Mouse (Mus musculus) neutrophil, adult 5-6 weeks (primary cell): ENCODE results near the gene Vav3. TPM values are rescaled to one million over a fixed set of nuclear protein-coding genes. Genes with fewer than 3 reads are reported as not detected.

ENCODE experiments used
- ATAC-seq: fragments of 151-379, 151-347 bp; 2 replicates; pipeline ENCODE4 v1.8.0; 2017; ENCODE audit warnings: mild to moderate bottlenecking, moderate TSS enrichment; ENCODE audit not compliant: insufficient number of reproducible peaks, poor library complexity, low FRiP score, severe bottlenecking; ENCODE audit errors: extremely low read depth
- total RNA-seq: library from RNA; stranded (forward); fragments of 200-1000 nt; gene quantifications from 2 replicates; pipeline ENCODE4 v1.2.3, GENCODE M21; 2017

The Vav3 gene
- total RNA-seq, 1 experiment from 2014 or later = 54.9 TPM

- ATAC-seq = peak; percentile 49
These were observed 1.2 kb downstream of the Vav3 start for GRCm38 (mm10) chr3:109341631-109342030.

DNA sequence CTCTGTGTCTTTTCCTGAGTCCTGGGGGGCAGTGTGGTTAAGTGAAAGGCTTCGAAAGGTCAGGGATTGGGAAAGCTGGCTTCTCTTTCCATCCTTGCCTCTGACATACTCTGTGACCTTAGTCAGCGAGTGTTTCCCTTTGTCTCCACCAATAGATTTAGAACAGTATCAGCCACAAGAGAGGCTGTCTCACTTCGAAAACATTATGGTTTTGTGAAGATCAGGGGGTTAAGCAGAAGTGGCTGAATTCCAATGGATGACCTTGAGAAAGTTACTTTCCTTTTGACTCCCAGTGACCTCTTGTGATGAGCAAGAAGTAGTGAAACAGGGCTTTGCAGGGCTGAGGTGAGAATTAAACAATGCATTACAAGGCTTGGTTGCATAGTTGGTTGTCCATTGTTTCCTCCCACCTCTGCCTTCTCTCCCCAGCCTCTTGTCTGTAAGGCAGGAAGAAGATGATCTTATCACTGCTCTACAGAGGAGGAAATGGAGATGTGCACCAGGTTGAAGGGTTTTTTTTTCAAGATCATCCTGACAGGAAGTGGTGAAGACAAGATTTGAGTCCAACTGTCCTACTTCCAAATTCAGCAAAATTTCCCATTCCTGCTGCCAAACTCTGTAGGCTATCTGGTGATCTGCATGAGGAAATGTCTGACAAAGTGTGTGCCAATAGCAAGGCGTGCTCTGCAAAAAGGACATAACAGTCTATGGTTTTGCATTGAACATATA is 11.7 kb downstream of the Vav3 start:
- no peak for ATAC-seq

- ATAC-seq = no peak
These were observed 12.2 kb downstream of the Vav3 start for GRCm38 (mm10) chr3:109352690-109353089.

- no peak for ATAC-seq
These were observed 13.4 kb downstream of the Vav3 start for GRCm38 (mm10) chr3:109353814-109354213.

- ATAC-seq = no peak
These were observed 14.7 kb downstream of the Vav3 start for GRCm38 (mm10) chr3:109355158-109355557.

DNA sequence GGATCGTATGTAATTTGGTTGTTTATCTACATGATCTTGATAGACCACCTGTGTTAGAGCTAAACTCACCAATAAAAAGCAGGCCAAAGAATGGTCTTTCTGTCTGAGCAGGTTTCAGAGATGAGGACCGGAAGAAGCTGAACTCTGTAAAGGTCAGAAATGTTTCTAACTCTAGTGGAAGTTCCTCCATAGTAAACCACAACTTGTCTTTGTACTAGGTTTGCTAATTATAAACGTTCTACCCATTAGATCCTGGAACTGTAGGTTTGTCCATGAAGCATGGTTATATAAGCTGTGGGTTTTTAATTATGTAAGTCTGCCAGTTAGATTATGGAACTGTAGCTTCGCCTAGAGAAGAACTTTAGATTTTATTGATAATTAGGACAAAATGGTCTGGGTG is 20.3 kb downstream of the Vav3 start:
- no peak for ATAC-seq

- ATAC-seq = peak; percentile 47; the same call in 1 of the 2 replicates
These were observed 21.4 kb downstream of the Vav3 start for GRCm38 (mm10) chr3:109361882-109362281.

DNA sequence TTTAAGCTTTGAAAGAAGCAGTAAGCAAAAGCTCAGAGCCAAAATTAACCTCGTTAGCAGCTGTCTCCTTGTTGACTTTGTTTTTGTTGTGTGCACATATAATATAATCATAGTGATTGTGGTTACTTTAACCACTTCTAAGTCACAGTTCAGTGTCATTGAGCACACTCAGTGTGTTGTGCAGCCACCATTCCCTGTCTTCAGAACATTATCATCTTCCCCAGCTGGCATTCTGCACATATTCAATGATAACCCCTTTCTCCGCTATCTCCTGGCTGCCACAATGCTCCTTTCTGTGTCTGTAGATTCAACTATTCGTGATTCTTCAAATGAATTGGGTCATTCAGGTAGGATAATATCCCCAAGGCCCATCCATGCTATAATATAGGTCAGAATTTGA is 21.9 kb downstream of the Vav3 start:
- no peak for ATAC-seq

- no peak for ATAC-seq
These were observed 23.1 kb downstream of the Vav3 start for GRCm38 (mm10) chr3:109363522-109363921.

- no peak for ATAC-seq
These were observed 25.4 kb downstream of the Vav3 start for GRCm38 (mm10) chr3:109365875-109366274.

GRCm38 (mm10) chr3:109366411-109366851 is 26.0 kb downstream of the Vav3 start:
- ATAC-seq = no peak

DNA sequence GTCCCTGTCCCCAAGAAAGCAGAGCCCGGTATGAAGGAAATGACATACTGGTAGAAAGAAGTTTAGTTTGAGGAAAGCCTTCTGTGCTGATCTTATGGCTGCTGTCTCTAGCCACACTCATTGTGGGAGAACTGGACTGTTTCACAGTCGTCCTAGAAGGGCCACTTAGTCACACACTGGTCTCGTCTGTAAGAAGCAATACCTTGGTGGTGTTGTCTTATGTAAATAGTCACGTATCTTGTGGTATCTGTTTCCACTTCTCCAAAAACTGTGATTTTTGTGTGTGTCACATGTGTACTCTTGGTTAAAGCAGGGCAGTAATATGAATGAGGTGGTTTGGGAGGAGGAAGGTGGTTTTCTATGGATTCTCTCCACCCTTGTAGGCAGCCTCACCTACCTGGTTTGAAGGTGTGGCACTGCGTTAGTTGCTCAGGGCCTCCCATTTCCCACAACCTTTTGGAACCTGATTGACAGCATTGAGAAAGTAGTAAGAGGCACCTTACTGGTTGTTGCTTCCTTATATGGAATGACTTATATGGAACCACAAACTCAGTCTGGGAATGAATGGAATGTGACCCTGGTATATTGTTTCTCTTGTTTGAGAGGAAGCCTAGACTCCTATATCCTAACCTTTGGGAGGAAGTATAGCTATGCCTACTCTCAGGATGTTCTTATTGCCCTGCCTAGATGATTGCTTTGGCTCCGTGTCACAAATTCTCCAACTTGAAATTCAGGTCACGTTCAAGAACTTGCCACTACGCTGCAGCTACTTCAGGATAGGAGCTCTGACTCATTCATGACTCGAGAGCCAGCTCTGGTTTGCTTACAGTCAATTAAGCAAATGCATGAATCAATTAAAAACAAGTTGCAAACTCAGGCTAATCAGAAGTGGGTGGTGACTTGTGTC is 28.2 kb downstream of the Vav3 start:
- no peak for ATAC-seq

- no peak for ATAC-seq
These were observed 31.1 kb downstream of the Vav3 start for GRCm38 (mm10) chr3:109371576-109371975.

DNA sequence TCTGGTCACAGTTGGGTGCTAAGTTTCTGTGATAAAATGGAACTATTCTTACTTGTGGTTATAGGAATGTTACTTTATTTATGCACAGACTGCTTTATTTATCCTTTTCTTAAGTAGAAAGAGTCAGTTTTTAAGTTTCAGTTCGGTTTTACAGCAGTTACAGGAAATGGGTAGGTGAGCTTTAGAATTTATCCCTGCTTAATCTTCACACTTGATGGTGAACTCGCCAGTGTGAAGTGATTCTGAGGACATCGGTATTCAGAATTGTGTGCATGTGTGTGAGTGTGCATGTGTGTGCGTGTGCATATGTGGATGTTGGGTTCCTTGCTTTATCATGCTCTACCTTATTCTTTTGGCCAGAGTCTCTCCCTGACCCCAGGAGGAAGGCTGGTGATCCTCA is 32.2 kb downstream of the Vav3 start:
- no peak for ATAC-seq

- ATAC-seq = no peak
These were observed 37.8 kb downstream of the Vav3 start for GRCm38 (mm10) chr3:109378278-109378677.

GRCm38 (mm10) chr3:109378684-109379083 is 38.2 kb downstream of the Vav3 start:
- no peak for ATAC-seq

DNA sequence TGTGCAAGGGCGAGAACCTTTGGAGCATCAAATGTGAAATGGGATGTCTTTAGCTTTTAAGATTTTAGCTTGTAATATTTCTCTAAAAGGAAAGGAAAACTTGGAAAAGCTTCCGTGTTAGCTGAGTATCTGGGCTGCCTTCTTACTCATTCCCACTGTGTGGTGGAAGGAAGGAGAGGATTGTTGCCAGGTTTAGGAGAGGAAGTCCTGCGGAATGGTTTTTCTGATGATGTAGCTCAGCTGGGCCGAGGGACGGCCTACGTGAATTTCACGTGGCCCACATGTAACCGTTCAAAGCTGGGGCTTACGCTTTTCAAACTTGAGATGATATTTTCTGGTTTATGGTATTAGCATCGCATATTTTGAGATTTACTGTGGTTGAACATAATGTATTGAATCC is 48.3 kb downstream of the Vav3 start:
- no peak for ATAC-seq

- ATAC-seq = no peak
These were observed 61.1 kb downstream of the Vav3 start for GRCm38 (mm10) chr3:109401527-109401926.

- ATAC-seq = no peak
These were observed 70.8 kb downstream of the Vav3 start for GRCm38 (mm10) chr3:109411294-109411693.

- no peak for ATAC-seq
These were observed 80.0 kb downstream of the Vav3 start for GRCm38 (mm10) chr3:109420403-109420802.
